Mouse (Mus musculus): ENCODE data around the gene Gm13275. TPM values are rescaled to one million over a fixed set of nuclear protein-coding genes. Genes with fewer than 3 reads are reported as not detected.
A peak's percentile ranks its signal among the peaks of the same experiment; 100 is the strongest.
"Not testable (repeated sequence)": the region's sequence is repeated elsewhere in the genome, so short reads cannot be mapped to it uniquely, and the experiment has no call there.

Gene Gm13275
- polyA plus RNA-seq, 1 experiment, result not detected

- peak; percentile 29; the same call in 1 of the 2 replicates for TF ChIP-seq CTCF (IDR thresholded peaks at IDR 0.05; ENCODE audit: borderline replicate concordance, extremely low read depth, insufficient read depth, insufficient read length)
- not testable (repeated sequence) for DNase-seq (ENCODE audit: low read depth)
Observed at GRCm38 (mm10) chr4:88788402-88788801, 5.9 kb upstream of the Gm13275 start, which contains the start of gene Gm13277. Gm13277 (plus strand) TSS chr4:88788632.

GRCm38 (mm10) chr4:88791250-88791649, 3.0 kb upstream of the Gm13275 start, which contains the start of gene Gm13278:
Gm13278 (plus strand) TSS chr4:88791550.
- DNase-seq (ENCODE audit: low read depth), result not testable (repeated sequence)

- not testable (repeated sequence) for DNase-seq (ENCODE audit: low read depth)
Observed at GRCm38 (mm10) chr4:88797097-88797496, 2.8 kb downstream of the Gm13275 start, which contains the start of gene Gm13279. Gm13279 (plus strand) TSS chr4:88797397.

- DNase-seq (ENCODE audit: low read depth), result not testable (repeated sequence)
Observed at GRCm38 (mm10) chr4:88799365-88799764, 5.1 kb downstream of the Gm13275 start, which contains the start of gene Gm13285. Gm13285 (plus strand) TSS chr4:88799665.

GRCm38 (mm10) chr4:88802954-88803353, 8.7 kb downstream of the Gm13275 start, which contains the start of gene Gm13287:
Gm13287 (plus strand) TSS chr4:88803254.
- DNase-seq (ENCODE audit: low read depth), result not testable (repeated sequence)

- DNase-seq (ENCODE audit: low read depth), result not testable (repeated sequence)
Observed at GRCm38 (mm10) chr4:88805231-88805630, 10.9 kb downstream of the Gm13275 start, which contains the start of gene Gm13288. Gm13288 (plus strand) TSS chr4:88805531.

GRCm38 (mm10) chr4:88805761-88806160, 11.5 kb downstream of the Gm13275 start:
- DNase-seq (ENCODE audit: low read depth), result not testable (repeated sequence)

GRCm38 (mm10) chr4:88815928-88816327, 21.6 kb downstream of the Gm13275 start, which contains the start of gene Ifna7:
Ifna7 (plus strand) TSS chr4:88816228.
- no peak for DNase-seq (ENCODE audit: low read depth)

GRCm38 (mm10) chr4:88819659-88820058, 25.4 kb downstream of the Gm13275 start, which contains the start of gene Ifna11:
Ifna11 (plus strand) TSS chr4:88819959.
- DNase-seq (ENCODE audit: low read depth), result no peak
- TF ChIP-seq POLR2A (IDR thresholded peaks at IDR 0.05; ENCODE audit: borderline replicate concordance, extremely low read depth, insufficient read depth, insufficient read length, poor library complexity, severe bottlenecking) (no peak), CTCF (IDR thresholded peaks at IDR 0.05; ENCODE audit: borderline replicate concordance, extremely low read depth, insufficient read depth, insufficient read length) (no peak)

More at GRCm38 (mm10) chr4:88815928-88816327, 21.6 kb downstream of the Gm13275 start, which contains the start of gene Ifna7:
- TF ChIP-seq CTCF (IDR thresholded peaks at IDR 0.05; ENCODE audit: borderline replicate concordance, extremely low read depth, insufficient read depth, insufficient read length), result no peak
- TF ChIP-seq POLR2A (IDR thresholded peaks at IDR 0.05; ENCODE audit: borderline replicate concordance, extremely low read depth, insufficient read depth, insufficient read length, poor library complexity, severe bottlenecking), result no peak

- peak; percentile 21 for DNase-seq (ENCODE audit: low read depth)
- TF ChIP-seq POLR2A (IDR thresholded peaks at IDR 0.05; ENCODE audit: borderline replicate concordance, extremely low read depth, insufficient read depth, insufficient read length, poor library complexity, severe bottlenecking), result no peak
- peak; percentile 47; the same call in 1 of the 2 replicates for TF ChIP-seq CTCF (IDR thresholded peaks at IDR 0.05; ENCODE audit: borderline replicate concordance, extremely low read depth, insufficient read depth, insufficient read length)
Observed at GRCm38 (mm10) chr4:88822995-88823394, 28.7 kb downstream of the Gm13275 start.

- not testable (repeated sequence) for DNase-seq (ENCODE audit: low read depth)
Observed at GRCm38 (mm10) chr4:88827116-88827515, 32.8 kb downstream of the Gm13275 start, which contains the start of gene Ifna6. Ifna6 (plus strand) TSS chr4:88827416.

GRCm38 (mm10) chr4:88830523-88830922, 36.2 kb downstream of the Gm13275 start:
- peak; percentile 38 for DNase-seq (ENCODE audit: low read depth)
- peak; percentile 41; the same call in 1 of the 2 replicates for TF ChIP-seq CTCF (IDR thresholded peaks at IDR 0.05; ENCODE audit: borderline replicate concordance, extremely low read depth, insufficient read depth, insufficient read length)
- no peak for TF ChIP-seq POLR2A (IDR thresholded peaks at IDR 0.05; ENCODE audit: borderline replicate concordance, extremely low read depth, insufficient read depth, insufficient read length, poor library complexity, severe bottlenecking)

- DNase-seq (ENCODE audit: low read depth), result not testable (repeated sequence)
Observed at GRCm38 (mm10) chr4:88835225-88835624, 40.9 kb downstream of the Gm13275 start, which contains the start of gene Ifna5. Ifna5 (plus strand) TSS chr4:88835525.

GRCm38 (mm10) chr4:88838828-88839227, 44.5 kb downstream of the Gm13275 start:
- TF ChIP-seq CTCF (IDR thresholded peaks at IDR 0.05; ENCODE audit: borderline replicate concordance, extremely low read depth, insufficient read depth, insufficient read length), result peak; percentile 31; the same call in 1 of the 2 replicates
- no peak for TF ChIP-seq POLR2A (IDR thresholded peaks at IDR 0.05; ENCODE audit: borderline replicate concordance, extremely low read depth, insufficient read depth, insufficient read length, poor library complexity, severe bottlenecking)
- DNase-seq (ENCODE audit: low read depth), result peak; percentile 21

All from brain, embryonic 14.5 days (tissue).